Mouse (Mus musculus) CD4-positive naive resting alpha-beta T cell, adult 57 days (primary cell): ENCODE results near the gene Atp5b. TPM values are rescaled to one million over a fixed set of nuclear protein-coding genes. Genes with fewer than 3 reads are reported as not detected.

Experiments used
- total RNA-seq: library from RNA; stranded (reverse); gene quantifications from one replicate; pipeline ENCODE4 v1.2.4, GENCODE M21; 2023

The Atp5b gene
- 586 TPM for total RNA-seq

GRCm38 (mm10) chr10:128082880-128083421, at the start of gene Atp5b:
TSS of gene Atp5b (plus strand) at chr10:128083273.

GRCm38 (mm10) chr10:128058601-128059151, 24.4 kb upstream of the Atp5b start, which contains the start of gene Ptges3:
TSS of gene Ptges3 (plus strand) at chr10:128058954.

GRCm38 (mm10) chr10:128091564-128092505, 8.8 kb downstream of the Atp5b start, which contains the start of gene Baz2a:
TSS of gene Baz2a (plus strand) at chr10:128091577.

Other genes starting within 250 kb of the Atp5b start
- gene Rdh19, start 233.3 kb upstream of the Atp5b start, total RNA-seq, result not detected
- not detected for gene Rdh16f2, start 216.8 kb upstream of the Atp5b start, total RNA-seq
- not detected for gene Rdh7, start 194.5 kb upstream of the Atp5b start, total RNA-seq
- gene Sdr9c7, start 184.8 kb upstream of the Atp5b start, total RNA-seq, result not detected
- gene Hsd17b6, start 75.7 kb upstream of the Atp5b start, total RNA-seq, result not detected
- 13.9 TPM for gene Prim1, start 68.1 kb upstream of the Atp5b start, total RNA-seq
- 733 TPM for gene Naca, start 47.7 kb upstream of the Atp5b start, total RNA-seq
- gene Ptges3, start 24.3 kb upstream of the Atp5b start, total RNA-seq, result 122 TPM
- gene Baz2a, start 8.3 kb downstream of the Atp5b start, total RNA-seq, result 125 TPM
- gene Rbms2, start 97.0 kb downstream of the Atp5b start, total RNA-seq, result 49.3 TPM
- gene Gls2, start 111.2 kb downstream of the Atp5b start, total RNA-seq, result not detected
- 16.1 TPM for gene Spryd4, start 128.5 kb downstream of the Atp5b start, total RNA-seq
- not detected for gene Mip, start 142.6 kb downstream of the Atp5b start, total RNA-seq
- 30.5 TPM for gene Timeless, start 148.8 kb downstream of the Atp5b start, total RNA-seq
- gene Apon, start 170.8 kb downstream of the Atp5b start, total RNA-seq, result not detected
- not detected for gene Apof, start 185.4 kb downstream of the Atp5b start, total RNA-seq
- 64.0 TPM for gene Stat2, start 187.3 kb downstream of the Atp5b start, total RNA-seq
- not detected for gene Il23a, start 215.5 kb downstream of the Atp5b start, total RNA-seq
- 41.8 TPM for gene Pan2, start 220.1 kb downstream of the Atp5b start, total RNA-seq
- gene Cnpy2, start 239.2 kb downstream of the Atp5b start, total RNA-seq, result 29.1 TPM